Mouse (Mus musculus) myocyte (in vitro differentiated cells): ENCODE data around the gene Styx.

Source experiments
- CEBPB ChIP-seq: IDR thresholded peaks from 2 replicates; pipeline ENCODE4 v1.6.1; 2011; ENCODE audit warnings: mild to moderate bottlenecking, moderate library complexity; ENCODE audit not compliant: poor library complexity, insufficient read depth, severe bottlenecking
- E2F4 ChIP-seq: IDR thresholded peaks from one replicate; pipeline ENCODE4 v1.6.1; 2011; ENCODE audit warnings: mild to moderate bottlenecking, control low read depth, moderate library complexity; ENCODE audit not compliant: insufficient read depth
- MAX ChIP-seq: IDR thresholded peaks from one replicate; pipeline ENCODE4 v1.6.1; 2011; ENCODE audit warnings: low read depth, mild to moderate bottlenecking, control low read depth
- MYOD1 ChIP-seq, 3 experiments: IDR thresholded peaks; one replicate each; pipeline ENCODE4 v1.6.1; 2011; ENCODE audit warnings: control low read depth in 2 of 3, low read depth in 2 of 3, mild to moderate bottlenecking in 2 of 3, moderate library complexity in 1 of 3; ENCODE audit not compliant: insufficient read length in 2 of 3, control insufficient read depth in 1 of 3
- MYOG ChIP-seq, 3 experiments: IDR thresholded peaks; one replicate each; pipeline ENCODE4 v1.6.1; 2011; ENCODE audit warnings: control low read depth in 2 of 3, low read depth in 2 of 3, mild to moderate bottlenecking in 2 of 3; ENCODE audit not compliant: insufficient read length in 2 of 3, control insufficient read depth in 1 of 3, insufficient read depth in 1 of 3
- POLR2A ChIP-seq: IDR thresholded peaks from one replicate; pipeline ENCODE4 v1.6.1; 2011; ENCODE audit warnings: low read depth, mild to moderate bottlenecking, control low read depth, moderate library complexity; ENCODE audit not compliant: insufficient read length
- TCF12 ChIP-seq: IDR thresholded peaks from one replicate; pipeline ENCODE4 v1.6.1; 2011; ENCODE audit warnings: mild to moderate bottlenecking, control low read depth; ENCODE audit not compliant: poor library complexity, insufficient read depth, severe bottlenecking
- TCF3 ChIP-seq: IDR thresholded peaks from one replicate; pipeline ENCODE4 v1.6.1; 2011; ENCODE audit warnings: low read depth, control low read depth; ENCODE audit not compliant: insufficient read length
- USF1 ChIP-seq: IDR thresholded peaks from one replicate; pipeline ENCODE4 v1.6.1; 2011; ENCODE audit warnings: low read depth, mild to moderate bottlenecking, control low read depth, moderate library complexity

DNA sequence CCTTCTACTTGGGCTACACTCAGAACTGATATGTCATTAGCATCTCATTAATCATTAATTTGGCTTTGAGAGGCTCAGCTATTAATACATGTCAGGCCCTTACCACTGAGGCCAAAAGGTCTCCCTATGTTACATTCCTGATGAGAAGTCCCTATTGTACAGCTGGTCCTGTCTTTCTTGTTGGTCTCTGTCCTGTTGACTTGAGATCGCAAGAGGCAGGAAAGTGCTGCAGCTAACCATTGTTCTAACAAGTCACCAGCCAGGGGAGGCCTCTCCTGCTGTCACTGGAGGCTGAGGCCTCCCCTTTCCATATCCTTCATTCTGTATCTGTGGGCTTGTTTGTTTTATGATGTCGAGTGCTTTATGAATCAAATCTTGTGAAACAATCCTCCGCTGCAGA is 95.9 kb downstream of the Styx start:
- TF ChIP-seq TCF12 (no peak), CEBPB (no peak), POLR2A (no peak), MYOG (IDR thresholded peaks at IDR 0.05; ENCODE audit: control insufficient read depth in 1 of 3, insufficient read depth in 1 of 3, insufficient read length in 2 of 3, low read depth in 2 of 3) (no peak), USF1 (no peak), E2F4 (no peak), MYOD1 (IDR thresholded peaks at IDR 0.05; ENCODE audit: control insufficient read depth in 1 of 3, insufficient read length in 2 of 3, low read depth in 2 of 3) (peak in 2 of 3 experiments; percentile 29 to 47), MAX (no peak), TCF3 (no peak)
